Mouse (Mus musculus) T-helper 17 cell (primary cell): ENCODE data around the gene Ddx58.

Experiments
- in situ Hi-C, 2 experiments: fragments of 300-600 bp; cut with MboI, MseI; formaldehyde crosslinking; loops; 1 replicate in 1 of 2; 2 replicates in 1 of 2; pipeline ENCODE4 v1.15.1; 2025; ENCODE audit warnings: high pct_unique_total_duplicates in 2 of 2

Gene Ddx58

DNA sequence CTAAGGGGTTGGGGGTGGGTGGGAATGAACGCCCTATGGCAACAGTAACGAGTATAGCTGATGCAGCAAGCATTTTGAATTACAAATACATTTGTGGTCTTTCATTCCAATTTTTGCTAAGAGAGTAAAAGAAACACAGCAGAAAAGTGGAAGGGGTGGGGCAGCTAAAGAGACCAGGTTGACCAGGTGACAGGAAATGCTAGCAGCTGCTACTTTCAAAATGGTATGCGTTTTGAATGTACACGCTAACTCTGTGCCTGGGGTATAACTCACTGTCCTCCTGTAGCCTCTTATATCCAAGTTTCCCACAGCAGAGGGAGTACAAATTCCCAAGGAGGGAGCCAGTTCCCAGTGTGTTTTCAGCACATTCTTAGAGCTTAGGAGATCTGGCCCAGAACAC lies 2.8 kb downstream of the Ddx58 start:
- in situ Hi-C loops: no loop called here

DNA sequence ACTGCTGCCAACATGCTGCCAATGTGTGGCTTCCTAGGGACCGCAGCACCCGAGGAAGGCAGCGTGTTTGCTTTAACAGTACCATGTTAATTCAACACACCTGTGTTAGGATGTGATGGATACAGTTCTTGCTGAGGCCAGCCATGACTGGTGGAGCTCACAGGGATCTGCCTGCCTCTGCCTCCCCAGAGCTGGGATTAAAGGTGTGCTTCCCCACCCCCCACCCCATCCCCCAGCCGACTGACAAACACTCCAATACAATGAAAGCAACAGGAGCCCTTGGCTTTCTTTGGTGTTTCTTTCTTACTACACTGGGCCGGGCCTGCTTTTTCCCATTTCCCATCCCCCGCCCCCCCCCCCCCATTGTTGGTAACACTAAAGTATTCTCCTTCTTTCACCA lies 5.4 kb downstream of the Ddx58 start:
- in situ Hi-C loops: loop anchor here in 1 of 2 experiments (5.0 kb wide), 1 partner anchor 48 kb away; no protein-coding TSS in a partner anchor

- in situ Hi-C loops: loop anchor here in 1 of 2 experiments (5.0 kb wide), 1 partner anchor 49 kb away; no protein-coding TSS in a partner anchor
Observed at GRCm38 (mm10) chr4:40233062-40233664, 6.5 kb downstream of the Ddx58 start.

GRCm38 (mm10) chr4:40229723-40230122 lies 9.9 kb downstream of the Ddx58 start:
- in situ Hi-C loops: loop anchor here in 1 of 2 experiments (5.0 kb wide), 1 partner anchor 53 kb away; no protein-coding TSS in a partner anchor

DNA sequence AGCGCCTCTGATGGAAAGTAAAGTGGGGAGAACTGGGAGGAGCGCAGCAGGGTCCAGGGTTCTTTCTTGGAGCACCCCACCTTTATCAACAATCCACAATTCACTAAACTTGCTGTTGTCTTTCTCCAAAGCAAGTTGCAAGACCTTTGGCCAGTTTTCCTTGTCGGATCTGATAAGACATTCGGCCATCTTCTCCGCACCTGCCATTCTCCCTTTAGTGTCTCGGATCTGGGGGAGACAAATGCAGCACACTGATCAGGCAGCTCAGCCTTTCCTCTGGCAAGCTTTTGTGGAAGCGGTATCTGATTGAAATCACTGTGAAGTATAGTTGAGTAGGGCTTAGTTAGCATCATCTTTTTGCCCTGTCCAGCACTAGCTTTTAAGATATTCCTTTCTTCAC lies 11.7 kb downstream of the Ddx58 start:
- in situ Hi-C loops: no loop called here

- in situ Hi-C loops: no loop called here
Observed at GRCm38 (mm10) chr4:40227131-40227530, 12.5 kb downstream of the Ddx58 start.

GRCm38 (mm10) chr4:40226095-40226494 lies 13.5 kb downstream of the Ddx58 start:
- in situ Hi-C loops: no loop called here

GRCm38 (mm10) chr4:40221876-40222585 lies 17.6 kb downstream of the Ddx58 start:
- in situ Hi-C loops: no loop called here

- in situ Hi-C loops: no loop called here
Observed at GRCm38 (mm10) chr4:40221004-40221760, 18.4 kb downstream of the Ddx58 start.

DNA sequence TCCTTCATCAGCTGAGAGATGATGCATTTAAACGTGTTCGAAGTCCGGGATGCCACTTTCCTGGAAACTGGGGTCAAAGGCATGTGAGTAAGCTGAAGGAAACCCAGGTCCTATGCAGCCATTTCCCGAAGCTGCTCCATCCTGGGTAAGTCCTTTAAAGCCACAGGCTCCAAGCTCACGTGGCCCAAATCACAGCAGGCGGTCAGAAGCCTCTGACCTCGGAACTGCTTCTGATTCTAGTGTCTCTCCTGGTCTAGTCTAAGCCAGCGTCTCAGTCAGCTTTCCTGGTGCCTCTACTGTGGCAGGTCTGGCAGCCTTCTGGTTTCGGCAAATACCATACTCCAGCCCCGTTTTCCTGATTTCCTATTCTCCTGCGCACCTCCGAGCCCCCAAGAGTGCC lies 19.2 kb downstream of the Ddx58 start:
- in situ Hi-C loops: no loop called here

DNA sequence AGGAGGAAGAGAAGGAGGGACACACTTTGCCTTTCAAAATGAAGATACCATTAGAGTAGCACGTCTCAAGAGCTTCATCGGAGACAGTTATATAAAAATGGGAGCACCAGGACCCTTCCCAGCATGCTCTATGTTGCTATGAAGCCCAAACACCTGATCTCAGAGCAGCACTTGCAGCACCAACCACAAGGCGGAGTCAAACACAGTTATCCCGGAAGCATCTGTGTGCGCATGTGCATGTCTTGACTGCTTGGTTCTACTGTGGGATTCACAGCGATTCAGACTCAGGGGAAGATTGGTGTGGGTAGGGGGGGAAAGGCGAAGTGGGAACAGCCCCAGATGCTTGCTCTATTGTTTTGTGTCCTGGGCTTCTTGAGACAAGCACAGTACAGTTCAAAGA lies 21.2 kb downstream of the Ddx58 start:
- in situ Hi-C loops: no loop called here

DNA sequence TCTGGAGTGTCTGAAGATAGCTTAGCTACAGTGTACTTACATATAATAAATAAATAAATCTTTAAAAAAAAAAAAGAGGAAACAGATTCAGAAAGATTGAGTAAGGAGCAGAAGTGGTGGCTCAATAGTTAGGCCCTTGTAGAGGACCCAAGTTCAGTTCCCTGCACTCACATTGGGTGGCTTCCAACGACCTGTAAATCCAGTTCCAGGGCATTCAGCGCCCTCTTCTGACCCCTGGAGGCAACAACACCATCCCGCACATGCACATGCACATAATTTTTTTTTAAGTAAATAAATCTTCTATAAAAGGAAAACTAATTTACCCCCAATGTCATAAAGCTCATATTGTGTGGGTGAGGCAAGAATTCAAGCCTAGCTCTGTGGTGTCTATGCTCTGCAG lies 21.7 kb downstream of the Ddx58 start:
- in situ Hi-C loops: no loop called here

- in situ Hi-C loops: no loop called here
Observed at GRCm38 (mm10) chr4:40212177-40212576, 27.5 kb downstream of the Ddx58 start.

DNA sequence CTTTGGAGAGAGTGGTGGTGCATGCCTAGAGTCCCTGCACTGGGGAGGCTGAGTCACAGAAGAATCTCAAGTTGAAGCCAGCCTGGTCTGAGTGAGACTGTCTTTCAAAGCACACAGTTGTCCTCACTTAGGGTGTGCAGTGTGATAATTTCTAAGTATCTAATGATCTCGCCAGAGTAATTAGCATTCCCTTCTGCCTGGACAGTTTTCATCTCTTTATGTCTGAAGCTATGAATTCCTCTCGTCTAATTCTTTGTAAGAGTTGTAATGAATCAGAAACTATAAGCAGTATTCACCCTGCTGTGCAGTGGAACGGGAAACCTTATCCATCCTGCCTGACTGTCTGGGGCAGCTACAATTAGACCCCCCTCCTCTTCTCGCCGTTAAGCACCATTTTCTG lies 31.9 kb downstream of the Ddx58 start:
- in situ Hi-C loops: no loop called here

- in situ Hi-C loops: no loop called here
Observed at GRCm38 (mm10) chr4:40205231-40205903, 34.3 kb downstream of the Ddx58 start.

DNA sequence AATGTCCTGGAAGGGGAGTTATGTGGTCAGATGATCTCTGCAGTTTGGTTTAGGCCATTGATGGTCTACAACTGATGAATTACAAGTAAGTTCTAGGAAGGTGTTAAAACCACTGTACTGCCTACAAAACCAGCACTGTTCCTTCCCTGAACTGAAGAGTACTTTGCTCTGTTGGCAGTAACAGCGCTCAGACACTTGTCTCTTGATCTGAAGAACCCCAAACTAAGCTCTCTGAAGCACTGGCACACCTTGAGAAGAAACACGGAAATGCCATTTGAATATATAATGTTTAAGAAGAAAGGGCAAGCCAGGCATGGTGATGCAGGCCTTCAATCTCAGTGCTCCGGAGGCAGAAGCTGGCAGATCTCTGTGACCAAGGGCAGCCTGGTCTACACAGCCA lies 35.3 kb downstream of the Ddx58 start:
- in situ Hi-C loops: no loop called here

- in situ Hi-C loops: no loop called here
Observed at GRCm38 (mm10) chr4:40202205-40202604, 37.4 kb downstream of the Ddx58 start.

GRCm38 (mm10) chr4:40195336-40195735 lies 44.3 kb downstream of the Ddx58 start:
- in situ Hi-C loops: no loop called here

GRCm38 (mm10) chr4:40193461-40193860 lies 46.2 kb downstream of the Ddx58 start:
- in situ Hi-C loops: no loop called here

DNA sequence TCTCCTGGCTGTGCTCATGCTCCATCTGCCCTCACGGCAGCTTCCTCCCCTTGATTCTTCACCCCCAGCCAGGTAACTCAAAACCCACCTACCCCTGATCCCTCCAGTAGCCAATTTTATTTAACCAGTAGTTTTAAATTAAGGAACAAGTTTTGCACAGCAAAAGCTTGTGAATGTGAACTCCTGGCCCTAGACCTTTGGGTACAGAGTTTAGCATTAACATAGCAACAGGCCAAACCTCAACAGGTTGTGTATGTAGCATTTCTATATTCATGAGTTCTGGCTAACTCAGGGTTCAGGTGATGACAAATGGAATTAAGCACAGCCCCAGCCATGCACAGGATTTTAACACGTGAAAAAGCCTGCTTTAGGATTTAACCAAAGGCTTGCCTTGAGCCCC lies 47.4 kb downstream of the Ddx58 start:
- in situ Hi-C loops: no loop called here

DNA sequence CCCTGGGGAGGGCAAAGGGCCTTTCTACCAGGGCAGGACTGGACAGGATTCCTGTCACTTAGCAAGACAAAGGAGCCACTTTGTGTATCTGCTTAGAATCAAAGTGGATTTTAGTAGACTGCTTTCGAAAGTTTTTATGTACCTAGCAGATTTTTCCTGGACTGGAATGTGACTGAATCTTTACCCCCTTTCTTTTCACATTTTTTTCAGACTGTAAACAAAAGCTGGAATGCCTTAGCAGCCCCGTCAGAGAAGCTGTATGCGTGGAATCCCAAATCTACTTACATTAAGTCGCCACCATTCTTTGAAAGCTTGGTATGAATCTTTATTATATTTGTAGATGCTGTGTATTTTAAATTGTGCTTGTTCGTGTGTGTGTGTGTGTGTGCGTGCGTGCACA lies 51.7 kb downstream of the Ddx58 start:
- in situ Hi-C loops: no loop called here

GRCm38 (mm10) chr4:40184470-40184869 lies 55.2 kb downstream of the Ddx58 start:
- in situ Hi-C loops: no loop called here
